Mouse (Mus musculus): ENCODE results near the gene Tigd3. TPM values are rescaled to one million over a fixed set of nuclear protein-coding genes. Genes with fewer than 3 reads are reported as not detected.

Gene Tigd3
- polyA plus RNA-seq, 1 experiment, result 0.31 TPM

GRCm38 (mm10) chr19:5864710-5865398 is 29.1 kb downstream of the Tigd3 start:
- no peaks in the 10 kb centered on the region for H3K27me3 ChIP-seq (ENCODE audit: control insufficient read depth, insufficient read depth, insufficient read length)
- no peak overlapping the region for H3K4me2 ChIP-seq (ENCODE audit: low read depth)
- no peaks in the 10 kb centered on the region for H3K79me2 ChIP-seq (ENCODE audit: control insufficient read depth, insufficient read depth)
- no peak overlapping the region for H3ac ChIP-seq (ENCODE audit: control insufficient read depth, insufficient read length)
- peaks cover 16% of the 10 kb centered on the region for H3K36me3 ChIP-seq (ENCODE audit: control insufficient read depth, insufficient read depth)
- no peak for TF ChIP-seq MYOD1 (IDR thresholded peaks at IDR 0.05; ENCODE audit: control insufficient read depth in 1 of 3, insufficient read length in 2 of 3, low read depth in 2 of 3)
- no peak for TF ChIP-seq POLR2AphosphoS2 (IDR thresholded peaks at IDR 0.05; ENCODE audit: insufficient read length, low read depth)
- no peak for TF ChIP-seq TCF3 (IDR thresholded peaks at IDR 0.05; ENCODE audit: insufficient read length, low read depth)
- no peak for TF ChIP-seq MYOG (IDR thresholded peaks at IDR 0.05; ENCODE audit: control insufficient read depth in 1 of 3, insufficient read depth in 1 of 3, insufficient read length in 2 of 3, low read depth in 2 of 3)
- TF ChIP-seq REST (IDR thresholded peaks at IDR 0.05; ENCODE audit: insufficient read depth, insufficient read length), result no peak
- TF ChIP-seq TCF12 (IDR thresholded peaks at IDR 0.05; ENCODE audit: insufficient read depth, poor library complexity, severe bottlenecking), result no peak
- TF ChIP-seq USF1 (IDR thresholded peaks at IDR 0.05; ENCODE audit: low read depth), result no peak
- TF ChIP-seq SRF (IDR thresholded peaks at IDR 0.05; ENCODE audit: control insufficient read depth, insufficient read length, low read depth), result no peak
- TF ChIP-seq CEBPB (IDR thresholded peaks at IDR 0.05; ENCODE audit: insufficient read depth, poor library complexity, severe bottlenecking), result no peak
- no peak for TF ChIP-seq E2F4 (IDR thresholded peaks at IDR 0.05; ENCODE audit: insufficient read depth)
- TF ChIP-seq POLR2A (IDR thresholded peaks at IDR 0.05; ENCODE audit: insufficient read length, low read depth), result no peak
- no peak for TF ChIP-seq MAX (IDR thresholded peaks at IDR 0.05; ENCODE audit: low read depth)
- H3K4me3 ChIP-seq, result no peak overlapping the region

GRCm38 (mm10) chr19:5863776-5864175 is 30.2 kb downstream of the Tigd3 start:
- TF ChIP-seq USF1 (IDR thresholded peaks at IDR 0.05; ENCODE audit: low read depth) (no peak), POLR2A (IDR thresholded peaks at IDR 0.05; ENCODE audit: insufficient read length, low read depth) (no peak), TCF12 (IDR thresholded peaks at IDR 0.05; ENCODE audit: insufficient read depth, poor library complexity, severe bottlenecking) (no peak), CEBPB (IDR thresholded peaks at IDR 0.05; ENCODE audit: insufficient read depth, poor library complexity, severe bottlenecking) (no peak), POLR2AphosphoS2 (IDR thresholded peaks at IDR 0.05; ENCODE audit: insufficient read length, low read depth) (no peak), SRF (IDR thresholded peaks at IDR 0.05; ENCODE audit: control insufficient read depth, insufficient read length, low read depth) (no peak), TCF3 (IDR thresholded peaks at IDR 0.05; ENCODE audit: insufficient read length, low read depth) (no peak), MYOD1 (IDR thresholded peaks at IDR 0.05; ENCODE audit: control insufficient read depth in 1 of 3, insufficient read length in 2 of 3, low read depth in 2 of 3) (no peak), MAX (IDR thresholded peaks at IDR 0.05; ENCODE audit: low read depth) (no peak), MYOG (IDR thresholded peaks at IDR 0.05; ENCODE audit: control insufficient read depth in 1 of 3, insufficient read depth in 1 of 3, insufficient read length in 2 of 3, low read depth in 2 of 3) (no peak), E2F4 (IDR thresholded peaks at IDR 0.05; ENCODE audit: insufficient read depth) (no peak), REST (IDR thresholded peaks at IDR 0.05; ENCODE audit: insufficient read depth, insufficient read length) (no peak)
- Histone ChIP-seq H3K4me3 (no peak overlapping the region), H3K27me3 (ENCODE audit: control insufficient read depth, insufficient read depth, insufficient read length) (no peaks in the 10 kb centered on the region), H3K36me3 (ENCODE audit: control insufficient read depth, insufficient read depth) (peaks cover 19% of the 10 kb centered on the region), H3K4me2 (ENCODE audit: low read depth) (no peak overlapping the region), H3K79me2 (ENCODE audit: control insufficient read depth, insufficient read depth) (no peaks in the 10 kb centered on the region), H3ac (ENCODE audit: control insufficient read depth, insufficient read length) (no peak overlapping the region)

GRCm38 (mm10) chr19:5862335-5863085 is 31.4 kb downstream of the Tigd3 start:
- H3K27me3 ChIP-seq (ENCODE audit: control insufficient read depth, insufficient read depth, insufficient read length), result no peaks in the 10 kb centered on the region
- no peak overlapping the region for H3ac ChIP-seq (ENCODE audit: control insufficient read depth, insufficient read length)
- H3K79me2 ChIP-seq (ENCODE audit: control insufficient read depth, insufficient read depth), result no peaks in the 10 kb centered on the region
- peaks cover 17% of the 10 kb centered on the region for H3K36me3 ChIP-seq (ENCODE audit: control insufficient read depth, insufficient read depth)
- no peak overlapping the region for H3K4me3 ChIP-seq
- TF ChIP-seq MAX (IDR thresholded peaks at IDR 0.05; ENCODE audit: low read depth), result no peak
- TF ChIP-seq MYOG (IDR thresholded peaks at IDR 0.05; ENCODE audit: control insufficient read depth in 1 of 3, insufficient read depth in 1 of 3, insufficient read length in 2 of 3, low read depth in 2 of 3), result no peak
- no peak for TF ChIP-seq CEBPB (IDR thresholded peaks at IDR 0.05; ENCODE audit: insufficient read depth, poor library complexity, severe bottlenecking)
- TF ChIP-seq TCF12 (IDR thresholded peaks at IDR 0.05; ENCODE audit: insufficient read depth, poor library complexity, severe bottlenecking), result no peak
- no peak for TF ChIP-seq REST (IDR thresholded peaks at IDR 0.05; ENCODE audit: insufficient read depth, insufficient read length)
- TF ChIP-seq MYOD1 (IDR thresholded peaks at IDR 0.05; ENCODE audit: control insufficient read depth in 1 of 3, insufficient read length in 2 of 3, low read depth in 2 of 3), result no peak
- TF ChIP-seq POLR2A (IDR thresholded peaks at IDR 0.05; ENCODE audit: insufficient read length, low read depth), result no peak
- no peak for TF ChIP-seq POLR2AphosphoS2 (IDR thresholded peaks at IDR 0.05; ENCODE audit: insufficient read length, low read depth)
- no peak overlapping the region for H3K4me2 ChIP-seq (ENCODE audit: low read depth)

GRCm38 (mm10) chr19:5856604-5857003 is 37.3 kb downstream of the Tigd3 start:
- Histone ChIP-seq H3K27me3 (ENCODE audit: control insufficient read depth, insufficient read depth, insufficient read length) (no peaks in the 10 kb centered on the region), H3K36me3 (ENCODE audit: control insufficient read depth, insufficient read depth) (peaks cover 22% of the 10 kb centered on the region), H3K4me3 (no peak overlapping the region), H3ac (ENCODE audit: control insufficient read depth, insufficient read length) (no peak overlapping the region), H3K4me2 (ENCODE audit: low read depth) (no peak overlapping the region), H3K79me2 (ENCODE audit: control insufficient read depth, insufficient read depth) (no peaks in the 10 kb centered on the region)
- no peak for TF ChIP-seq POLR2A (IDR thresholded peaks at IDR 0.05; ENCODE audit: insufficient read length, low read depth)
- TF ChIP-seq USF1 (IDR thresholded peaks at IDR 0.05; ENCODE audit: low read depth), result no peak
- TF ChIP-seq MYOD1 (IDR thresholded peaks at IDR 0.05; ENCODE audit: control insufficient read depth in 1 of 3, insufficient read length in 2 of 3, low read depth in 2 of 3), result no peak
- TF ChIP-seq TCF12 (IDR thresholded peaks at IDR 0.05; ENCODE audit: insufficient read depth, poor library complexity, severe bottlenecking), result no peak
- TF ChIP-seq MYOG (IDR thresholded peaks at IDR 0.05; ENCODE audit: control insufficient read depth in 1 of 3, insufficient read depth in 1 of 3, insufficient read length in 2 of 3, low read depth in 2 of 3), result no peak
- TF ChIP-seq E2F4 (IDR thresholded peaks at IDR 0.05; ENCODE audit: insufficient read depth), result no peak
- TF ChIP-seq MAX (IDR thresholded peaks at IDR 0.05; ENCODE audit: low read depth), result no peak
- TF ChIP-seq POLR2AphosphoS2 (IDR thresholded peaks at IDR 0.05; ENCODE audit: insufficient read length, low read depth), result no peak
- no peak for TF ChIP-seq TCF3 (IDR thresholded peaks at IDR 0.05; ENCODE audit: insufficient read length, low read depth)
